Mouse (Mus musculus) v-Abl transformed pro-B cells (cell line): Measurements from ENCODE around the gene Apbb2.

ENCODE experiments used
- in situ Hi-C, 2 experiments: fragments of 400-800 bp; cut with MboI; formaldehyde crosslinking; loops; one replicate each; pipeline ENCODE4 v1.15.1; 2025; ENCODE audit not compliant: unreplicated experiment in 2 of 2

The Apbb2 gene

GRCm38 (mm10) chr5:66552246-66552645 lies 66.3 kb downstream of the Apbb2 start:
- in situ Hi-C loops = no loop called here

- in situ Hi-C loops = no loop called here
Measured at GRCm38 (mm10) chr5:66550292-66550691, 68.3 kb downstream of the Apbb2 start.

- in situ Hi-C loops = no loop called here
Measured at GRCm38 (mm10) chr5:66549691-66550090, 68.9 kb downstream of the Apbb2 start.

- in situ Hi-C loops = no loop called here
Measured at GRCm38 (mm10) chr5:66546969-66547511, 71.5 kb downstream of the Apbb2 start.

GRCm38 (mm10) chr5:66545573-66546141 lies 72.9 kb downstream of the Apbb2 start:
- in situ Hi-C loops = no loop called here

GRCm38 (mm10) chr5:66543761-66544160 lies 74.8 kb downstream of the Apbb2 start:
- in situ Hi-C loops = no loop called here

- in situ Hi-C loops = no loop called here
Measured at GRCm38 (mm10) chr5:66543344-66543743, 75.2 kb downstream of the Apbb2 start.

- in situ Hi-C loops = no loop called here
Measured at GRCm38 (mm10) chr5:66542521-66542920, 76.1 kb downstream of the Apbb2 start.

GRCm38 (mm10) chr5:66541385-66541784 lies 77.2 kb downstream of the Apbb2 start:
- in situ Hi-C loops = no loop called here

GRCm38 (mm10) chr5:66540246-66540645 lies 78.3 kb downstream of the Apbb2 start:
- in situ Hi-C loops = no loop called here

- in situ Hi-C loops = no loop called here
Measured at GRCm38 (mm10) chr5:66537811-66538210, 80.8 kb downstream of the Apbb2 start.

GRCm38 (mm10) chr5:66536696-66537358 lies 81.8 kb downstream of the Apbb2 start:
- in situ Hi-C loops = no loop called here

GRCm38 (mm10) chr5:66535566-66536236 lies 82.9 kb downstream of the Apbb2 start:
- in situ Hi-C loops = no loop called here

- in situ Hi-C loops = no loop called here
Measured at GRCm38 (mm10) chr5:66533711-66534425, 84.7 kb downstream of the Apbb2 start.

GRCm38 (mm10) chr5:66532827-66533226 lies 85.8 kb downstream of the Apbb2 start:
- in situ Hi-C loops = no loop called here

GRCm38 (mm10) chr5:66530361-66530760 lies 88.2 kb downstream of the Apbb2 start:
- in situ Hi-C loops = no loop called here

GRCm38 (mm10) chr5:66529631-66530030 lies 89.0 kb downstream of the Apbb2 start:
- in situ Hi-C loops = no loop called here

GRCm38 (mm10) chr5:66528567-66528966 lies 90.0 kb downstream of the Apbb2 start:
- in situ Hi-C loops = no loop called here

GRCm38 (mm10) chr5:66527090-66527489 lies 91.5 kb downstream of the Apbb2 start:
- in situ Hi-C loops = no loop called here

- in situ Hi-C loops = no loop called here
Measured at GRCm38 (mm10) chr5:66525002-66525401, 93.6 kb downstream of the Apbb2 start.
